Mouse (Mus musculus) small intestine, adult 2 months (tissue): ENCODE measurements around the gene Smim26. TPM values are rescaled to one million over a fixed set of nuclear protein-coding genes. Genes with fewer than 3 reads are reported as not detected.
"Not testable (repeated sequence)": the region's sequence is repeated elsewhere in the genome, so short reads cannot be mapped to it uniquely, and the experiment has no call there.

ENCODE experiments used
- H3K27ac ChIP-seq: fragments of 200-500 bp; 2 replicates; pipeline ENCODE4 v1.5.1; 2012; ENCODE audit warnings: low read depth, low read length, control low read depth, inconsistent platforms; ENCODE audit not compliant: insufficient read depth
- H3K27me3 ChIP-seq: fragments of 200-500 bp; 2 replicates; pipeline ENCODE4 v1.6.1; 2012; ENCODE audit warnings: mild to moderate bottlenecking, moderate library complexity, low read length, inconsistent platforms; ENCODE audit not compliant: control insufficient read depth, insufficient read depth
- H3K36me3 ChIP-seq: fragments of 200-500 bp; 2 replicates; pipeline ENCODE4 v1.6.1; 2012; ENCODE audit warnings: mild to moderate bottlenecking, low read length, control low read depth, inconsistent platforms; ENCODE audit not compliant: control insufficient read depth, insufficient read depth
- H3K4me1 ChIP-seq: fragments of 200-500 bp; 2 replicates; pipeline ENCODE4 v1.6.1; 2012; ENCODE audit warnings: low read length, inconsistent platforms, mixed read lengths; ENCODE audit not compliant: control insufficient read depth, insufficient read depth, insufficient read length
- H3K4me3 ChIP-seq: fragments of 200-500 bp; 2 replicates; pipeline ENCODE4 v1.5.1; 2012; ENCODE audit warnings: low read depth, mild to moderate bottlenecking, control low read depth, inconsistent platforms, low read length, moderate library complexity
- CTCF ChIP-seq: fragments of 200-500 bp; IDR thresholded peaks from 2 replicates; pipeline ENCODE4 v1.5.1; 2012; ENCODE audit warnings: low read depth, mild to moderate bottlenecking, control low read depth, inconsistent platforms, low read length, moderate library complexity, mixed read lengths; ENCODE audit not compliant: insufficient replicate concordance, insufficient read length; ENCODE audit errors: extremely low read depth
- POLR2A ChIP-seq: fragments of 200-500 bp; IDR thresholded peaks from 2 replicates; pipeline ENCODE4 v1.6.1; 2012; ENCODE audit warnings: low read depth, mild to moderate bottlenecking, control low read depth, inconsistent platforms, low read length, moderate library complexity
- WGBS: fragments of 180-500 bp; shearing (Covaris S2); methylation state at CpG from one replicate; pipeline ENCODE4 v1.1.7; 2018; 5-methylcytosine and 5-hydroxymethylcytosine counted together
- polyA plus RNA-seq: library from polyadenylated mRNA; depleted of rRNA; stranded (reverse); fragments of >200 nt; gene quantifications from 2 replicates; pipeline ENCODE4 v1.2.3, GENCODE M21; 2012

The Smim26 gene
- polyA plus RNA-seq, 1 experiment, result 1.8 TPM

- WGBS, result 1% methylated on average over 14 of the region's 14 CpGs
- peak overlapping the region; percentile 89 for H3K4me3 ChIP-seq
- peak overlapping the region; percentile 79 for H3K27ac ChIP-seq
- no peaks in the 10 kb centered on the region for H3K27me3 ChIP-seq
- peaks cover 9% of the 10 kb centered on the region for H3K36me3 ChIP-seq
- TF ChIP-seq POLR2A, result no peak
- TF ChIP-seq CTCF, result no peak
- peaks cover 3% of the 10 kb centered on the region; the same call in 1 of the 2 replicates for H3K4me1 ChIP-seq
Measured at GRCm38 (mm10) chr2:144555286-144555819, 38.5 kb upstream of the Smim26 start.

- peak within 1 kb of the TSS; percentile 79 for H3K27ac ChIP-seq
- H3K4me1 ChIP-seq, result peaks cover 3% of the 10 kb centered on the region; the same call in 1 of the 2 replicates
- H3K27me3 ChIP-seq, result no peaks in the 10 kb centered on the region
- H3K36me3 ChIP-seq, result peaks cover 9% of the 10 kb centered on the region
- H3K4me3 ChIP-seq, result peak within 1 kb of the TSS; percentile 89
- under 1% methylated on average over 44 of the region's 44 CpGs for WGBS
- TF ChIP-seq CTCF, result no peak
- peak; percentile 77 for TF ChIP-seq POLR2A
Measured at GRCm38 (mm10) chr2:144555820-144556552, 37.9 kb upstream of the Smim26 start, which contains the start of gene Sec23b. Gene Sec23b, plus strand, starts transcription at chr2:144556229.

GRCm38 (mm10) chr2:144588723-144589122 lies 5.1 kb upstream of the Smim26 start:
- no peak for TF ChIP-seq POLR2A
- peak; percentile 34; the same call in 1 of the 2 replicates for TF ChIP-seq CTCF
- Histone ChIP-seq H3K4me3 (no peak overlapping the region), H3K4me1 (0 out of 2 replicates have a peak, but pooled peaks cover 1% of the 10 kb centered on the region), H3K36me3 (peaks cover 51% of the 10 kb centered on the region), H3K27me3 (no peaks in the 10 kb centered on the region), H3K27ac (no peak overlapping the region)
- 82% methylated on average over 4 of the region's 4 CpGs for WGBS

GRCm38 (mm10) chr2:144593036-144593435 lies 818 bp upstream of the Smim26 start:
- 67% methylated on average over 8 of the region's 8 CpGs for WGBS
- not testable (repeated sequence) for H3K27ac ChIP-seq, H3K4me3 ChIP-seq, H3K27me3 ChIP-seq, H3K4me1 ChIP-seq
- peaks cover 18% of the 10 kb centered on the region for H3K36me3 ChIP-seq

GRCm38 (mm10) chr2:144598006-144598405 lies 4.2 kb downstream of the Smim26 start:
- Histone ChIP-seq H3K4me3 (no peak overlapping the region), H3K27ac (no peak overlapping the region), H3K4me1 (peaks cover 2% of the 10 kb centered on the region; the same call in 1 of the 2 replicates), H3K27me3 (no peaks in the 10 kb centered on the region), H3K36me3 (no peaks in the 10 kb centered on the region)
- TF ChIP-seq CTCF, result no peak
- WGBS, result 70% methylated on average over 2 of the region's 2 CpGs

GRCm38 (mm10) chr2:144599831-144600687 lies 6.2 kb downstream of the Smim26 start, which contains the start of gene Dtd1:
Gene Dtd1, plus strand, starts transcription at chr2:144599897.
- no peaks in the 10 kb centered on the region for H3K4me1 ChIP-seq
- no peaks in the 10 kb centered on the region for H3K27me3 ChIP-seq
- H3K4me3 ChIP-seq, result peak within 1 kb of the TSS; percentile 96
- no peaks in the 10 kb centered on the region for H3K36me3 ChIP-seq
- TF ChIP-seq POLR2A (peak; percentile 32; the same call in 1 of the 2 replicates), CTCF (peak; percentile 79)
- peak within 1 kb of the TSS; percentile 51 for H3K27ac ChIP-seq
- 2% methylated on average over 50 of the region's 50 CpGs for WGBS

GRCm38 (mm10) chr2:144601576-144601975 lies 7.7 kb downstream of the Smim26 start:
- no peaks in the 10 kb centered on the region for H3K4me1 ChIP-seq
- H3K4me3 ChIP-seq, result no peak overlapping the region
- H3K36me3 ChIP-seq, result no peaks in the 10 kb centered on the region
- TF ChIP-seq CTCF (no peak), POLR2A (no peak)
- no peak overlapping the region for H3K27ac ChIP-seq
- WGBS, result 88% methylated on average over 1 of the region's 1 CpGs
- H3K27me3 ChIP-seq, result no peaks in the 10 kb centered on the region
